ENCODE assay signal across 18 mouse cellular contexts in the genomic region with DNA sequence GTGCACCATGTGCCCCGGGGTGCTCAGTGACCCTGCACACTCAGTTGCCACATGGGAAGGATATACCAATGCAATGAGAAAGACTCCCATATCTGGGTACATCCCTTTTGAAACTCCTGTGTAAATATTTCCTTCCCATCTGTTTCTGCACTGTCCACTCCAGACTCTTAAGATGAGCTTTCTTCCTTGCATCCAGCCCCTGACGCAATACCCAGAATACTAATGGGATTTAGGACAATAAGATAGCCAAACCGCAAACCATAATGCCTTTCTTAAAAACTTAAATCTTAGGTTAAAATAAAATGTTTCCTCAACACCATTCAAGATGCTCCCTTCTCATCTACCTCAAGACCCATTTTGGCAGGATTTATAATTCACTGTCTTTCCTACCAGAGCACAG.
DNase-seq lines count a peak whose midpoint lies in the region; ATAC-seq and TF ChIP-seq lines count a peak whose summit lies in the region.
"Had no signal": no experiment of that assay in that cellular context is flagged by ENCODE, and none has a peak within 500 bp of the region (broad histone marks: within the 10 kb centered on the region; RNA-seq: fewer than 3 reads in every experiment).

No protein-coding gene starts in this region.

- TF ChIP-seq CTCF in gastrocnemius, adult 2 months (IDR thresholded peaks at IDR 0.05), result no peak

- WGBS in hindbrain, embryonic 10.5 days, result 91% methylated on average over 3 of the region's 3 CpGs
- WGBS in hindbrain, embryonic 12.5 days, result 90% methylated on average over 3 of the region's 3 CpGs
- 88% methylated on average over 3 of the region's 3 CpGs for WGBS in midbrain, embryonic 14.5 days
- 83% methylated on average over 3 of the region's 3 CpGs for WGBS in midbrain, embryonic 15.5 days
- WGBS in kidney, embryonic 15.5 days, result 91% methylated on average over 3 of the region's 3 CpGs

- H3K4me2 ChIP-seq in hindbrain, embryonic 12.5 days (replicated peaks), result no peak overlapping the region
- H3K4me2 ChIP-seq in midbrain, embryonic 14.5 days (ENCODE audit: low read length), result no peak overlapping the region
- no peak overlapping the region for H3K4me2 ChIP-seq in midbrain, embryonic 15.5 days
- no peak overlapping the region for H3K4me2 ChIP-seq in kidney, embryonic 15.5 days
- H3K4me2 ChIP-seq: embryonic facial prominence, embryonic 15.5 days; limb, embryonic 13.5 days; liver, embryonic 12.5 days; midbrain, embryonic 11.5 days had no signal

- H3K4me1 ChIP-seq in hindbrain, embryonic 10.5 days (replicated peaks), result peaks cover 23% of the 10 kb centered on the region
- H3K4me1 ChIP-seq in hindbrain, embryonic 12.5 days, result peaks cover 25% of the 10 kb centered on the region
- H3K4me1 ChIP-seq in midbrain, embryonic 14.5 days (ENCODE audit: control insufficient read depth, insufficient read depth, low read length), result peaks cover 42% of the 10 kb centered on the region
- H3K4me1 ChIP-seq in midbrain, embryonic 15.5 days, result peaks cover 55% of the 10 kb centered on the region
- peaks cover 20% of the 10 kb centered on the region for H3K4me1 ChIP-seq in kidney, embryonic 15.5 days
- H3K4me1 ChIP-seq: liver, embryonic 12.5 days had no signal

- no peak for ATAC-seq in hindbrain, embryonic 12.5 days (ENCODE audit: low FRiP score)
- ATAC-seq in midbrain, embryonic 14.5 days (ENCODE audit: low FRiP score, low TSS enrichment), result no peak
- no peak for ATAC-seq in midbrain, embryonic 15.5 days (replicated peaks)
- no peak for ATAC-seq in kidney, embryonic 15.5 days (replicated peaks; ENCODE audit: low FRiP score)
- ATAC-seq: forebrain, embryonic 16.5 days; liver, embryonic 12.5 days had no signal

- no peaks in the 10 kb centered on the region for H3K36me3 ChIP-seq in hindbrain, embryonic 10.5 days
- H3K36me3 ChIP-seq in hindbrain, embryonic 12.5 days, result no peaks in the 10 kb centered on the region
- H3K36me3 ChIP-seq in midbrain, embryonic 14.5 days (ENCODE audit: control insufficient read depth, insufficient read depth, low read length), result peaks cover 4% of the 10 kb centered on the region; the same call in 1 of the 2 replicates
- no peaks in the 10 kb centered on the region for H3K36me3 ChIP-seq in midbrain, embryonic 15.5 days (replicated peaks)
- H3K36me3 ChIP-seq in kidney, embryonic 15.5 days, result 0 out of 2 replicates have a peak, but pooled peaks cover 6% of the 10 kb centered on the region
- H3K36me3 ChIP-seq: embryonic facial prominence, embryonic 15.5 days; limb, embryonic 13.5 days; liver, embryonic 12.5 days had no signal

- peak; percentile 31 for DNase-seq in gastrocnemius, adult 2 months
- DNase-seq in gastrocnemius, postnatal 10 days, result no peak
- DNase-seq in hindbrain, embryonic 10.5 days (ENCODE audit: low spot score), result no peak
- DNase-seq in midbrain, embryonic 14.5 days, result no peak
- DNase-seq in embryo, embryonic 10 days (ENCODE audit: low spot score), result no peak
- DNase-seq: adrenal gland, postnatal 25 days; cerebellum, adult 8-10 months; cerebellum, postnatal 36 days; kidney, adult 11 months; lung, postnatal 10 days had no signal

- no peaks in the 10 kb centered on the region for H3K9me3 ChIP-seq in hindbrain, embryonic 10.5 days
- no peaks in the 10 kb centered on the region for H3K9me3 ChIP-seq in hindbrain, embryonic 12.5 days (replicated peaks)
- H3K9me3 ChIP-seq in midbrain, embryonic 14.5 days (ENCODE audit: control insufficient read depth, low read length), result no peaks in the 10 kb centered on the region
- H3K9me3 ChIP-seq in midbrain, embryonic 15.5 days, result no peaks in the 10 kb centered on the region
- no peaks in the 10 kb centered on the region for H3K9me3 ChIP-seq in kidney, embryonic 15.5 days (replicated peaks)
- H3K9me3 ChIP-seq: embryonic facial prominence, embryonic 15.5 days; limb, embryonic 13.5 days; liver, embryonic 12.5 days had no signal

- H3K27me3 ChIP-seq in hindbrain, embryonic 10.5 days (ENCODE audit: insufficient read depth, poor library complexity, severe bottlenecking), result no peaks in the 10 kb centered on the region
- no peaks in the 10 kb centered on the region for H3K27me3 ChIP-seq in hindbrain, embryonic 12.5 days
- no peaks in the 10 kb centered on the region for H3K27me3 ChIP-seq in midbrain, embryonic 14.5 days (ENCODE audit: control insufficient read depth, insufficient read depth, low read length)
- H3K27me3 ChIP-seq in midbrain, embryonic 15.5 days (replicated peaks), result no peaks in the 10 kb centered on the region
- no peaks in the 10 kb centered on the region for H3K27me3 ChIP-seq in kidney, embryonic 15.5 days
- H3K27me3 ChIP-seq: embryonic facial prominence, embryonic 15.5 days; limb, embryonic 13.5 days; liver, embryonic 12.5 days had no signal

- H3K27ac ChIP-seq in gastrocnemius, adult 2 months, result no peak overlapping the region
- 0 out of 2 replicates have a peak overlapping the region, but pooled peaks have one; percentile 81 for H3K27ac ChIP-seq in hindbrain, embryonic 10.5 days
- H3K27ac ChIP-seq in hindbrain, embryonic 12.5 days, result no peak overlapping the region
- H3K27ac ChIP-seq in midbrain, embryonic 14.5 days (replicated peaks; ENCODE audit: low read depth, low read length), result 0 out of 2 replicates have a peak overlapping the region, but pooled peaks have one; percentile 82
- H3K27ac ChIP-seq in midbrain, embryonic 15.5 days, result no peak overlapping the region
- no peak overlapping the region for H3K27ac ChIP-seq in kidney, embryonic 15.5 days
- H3K27ac ChIP-seq: limb, embryonic 13.5 days; liver, embryonic 12.5 days had no signal

- no peak overlapping the region for H3K9ac ChIP-seq in hindbrain, embryonic 12.5 days
- H3K9ac ChIP-seq in midbrain, embryonic 14.5 days (replicated peaks; ENCODE audit: low read length), result no peak overlapping the region
- H3K9ac ChIP-seq in midbrain, embryonic 15.5 days, result no peak overlapping the region
- H3K9ac ChIP-seq in kidney, embryonic 15.5 days, result no peak overlapping the region
- H3K9ac ChIP-seq: embryonic facial prominence, embryonic 15.5 days; limb, embryonic 13.5 days; liver, embryonic 12.5 days had no signal

- intact Hi-C loops in gastrocnemius, adult 2 months (cut with DNase I), result no loop called here

- no peak overlapping the region for H3K4me3 ChIP-seq in gastrocnemius, adult 2 months
- H3K4me3 ChIP-seq in hindbrain, embryonic 10.5 days, result no peak overlapping the region
- H3K4me3 ChIP-seq in hindbrain, embryonic 12.5 days, result no peak overlapping the region
- H3K4me3 ChIP-seq in midbrain, embryonic 14.5 days (replicated peaks; ENCODE audit: low read depth, low read length), result no peak overlapping the region
- H3K4me3 ChIP-seq in midbrain, embryonic 15.5 days, result no peak overlapping the region
- H3K4me3 ChIP-seq in kidney, embryonic 15.5 days (replicated peaks), result no peak overlapping the region
- H3K4me3 ChIP-seq: embryonic facial prominence, embryonic 15.5 days; limb, embryonic 13.5 days; liver, embryonic 12.5 days had no signal

Comparison
In these comparisons a context has a peak if more than half of its experiments do, and no peak if none do; other contexts are left out.
1. H3K27ac ChIP-seq: peak in hindbrain, embryonic 10.5 days (single experiment) and midbrain, embryonic 14.5 days (single experiment); none in gastrocnemius, adult 2 months (single experiment), hindbrain, embryonic 12.5 days (single experiment), midbrain, embryonic 15.5 days (single experiment) and kidney, embryonic 15.5 days (single experiment).